Mouse (Mus musculus): ENCODE results near the gene Rbfox1.

The Rbfox1 gene

DNA sequence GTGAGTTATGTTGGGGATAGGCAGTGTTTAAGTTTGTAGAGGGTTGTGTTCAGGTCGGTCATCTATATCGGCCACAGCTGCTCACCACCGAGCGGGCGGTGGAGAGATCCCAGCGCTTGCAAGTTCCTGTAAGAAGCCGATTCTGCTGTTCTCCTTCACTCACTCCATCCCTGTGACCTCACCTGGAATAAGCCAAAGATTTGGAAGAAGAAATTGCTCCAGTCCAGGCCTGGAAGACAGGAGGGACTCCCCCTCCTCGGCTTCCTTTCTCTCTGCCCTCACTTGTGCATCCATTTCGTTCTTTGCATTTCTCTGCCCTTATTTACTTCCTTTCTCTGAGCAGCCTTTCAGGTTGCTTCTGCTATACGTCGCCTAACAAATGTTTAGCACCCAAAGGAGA is 465.1 kb downstream of the Rbfox1 start:
- no peak for DNase-seq (ENCODE audit: low spot score)

DNA sequence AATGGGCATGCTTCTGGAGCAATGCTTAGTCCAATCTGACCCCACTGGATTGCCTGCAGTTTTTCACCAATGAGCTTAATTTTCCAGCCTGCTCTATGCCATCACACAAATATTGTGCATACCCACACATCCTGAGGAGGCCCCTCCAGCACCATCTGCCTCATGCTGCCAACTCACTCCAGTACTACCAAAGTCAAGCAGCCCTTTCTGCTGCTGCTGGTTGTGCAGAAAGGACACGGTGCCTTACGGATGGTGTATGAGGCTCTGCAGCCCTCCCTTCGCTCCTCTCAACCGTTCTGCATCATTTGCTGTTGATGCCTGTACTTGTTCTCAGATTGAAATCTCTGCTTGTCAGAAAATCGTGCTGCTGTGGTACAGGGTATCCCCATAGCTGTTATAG is 468.0 kb downstream of the Rbfox1 start:
- DNase-seq (ENCODE audit: low spot score): no peak

DNA sequence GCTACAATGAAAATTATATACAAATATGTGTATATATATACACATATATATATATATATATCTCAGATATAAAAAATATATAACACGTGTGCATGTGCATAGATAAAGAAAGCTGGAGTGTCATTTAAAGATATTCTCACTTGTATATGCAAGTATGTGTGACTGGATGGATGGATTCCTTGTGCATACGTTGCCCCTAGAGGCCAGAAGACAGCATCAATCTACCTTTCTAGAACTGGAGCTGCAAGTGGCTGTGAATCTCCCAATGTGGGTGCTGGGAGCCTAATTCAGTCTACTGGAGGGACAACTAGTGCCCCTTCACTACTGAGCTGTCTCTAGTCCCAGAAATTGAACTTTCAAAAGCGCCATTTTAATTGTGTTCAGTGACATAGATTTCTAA is 471.8 kb downstream of the Rbfox1 start:
- DNase-seq (ENCODE audit: low spot score): no peak

DNA sequence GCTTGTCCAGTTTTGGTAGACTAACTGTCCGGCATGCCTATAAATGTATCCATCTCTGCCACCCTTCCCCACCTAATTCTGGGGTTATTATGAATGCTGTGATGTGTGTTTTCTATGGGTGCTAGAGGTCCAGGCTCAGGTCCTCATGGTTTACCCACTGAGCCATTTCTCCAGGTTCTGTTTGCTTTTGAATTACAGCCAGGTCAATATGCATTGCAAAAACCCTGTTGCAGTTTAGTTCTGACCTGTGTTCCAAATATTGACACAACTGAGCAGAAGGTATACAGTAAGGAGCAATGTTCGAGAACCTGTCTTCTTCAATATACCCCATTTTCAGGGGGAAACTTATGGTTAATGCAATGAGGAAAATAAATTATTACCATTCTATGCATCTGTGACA is 480.6 kb downstream of the Rbfox1 start:
- DNase-seq (ENCODE audit: low spot score): no peak

DNA sequence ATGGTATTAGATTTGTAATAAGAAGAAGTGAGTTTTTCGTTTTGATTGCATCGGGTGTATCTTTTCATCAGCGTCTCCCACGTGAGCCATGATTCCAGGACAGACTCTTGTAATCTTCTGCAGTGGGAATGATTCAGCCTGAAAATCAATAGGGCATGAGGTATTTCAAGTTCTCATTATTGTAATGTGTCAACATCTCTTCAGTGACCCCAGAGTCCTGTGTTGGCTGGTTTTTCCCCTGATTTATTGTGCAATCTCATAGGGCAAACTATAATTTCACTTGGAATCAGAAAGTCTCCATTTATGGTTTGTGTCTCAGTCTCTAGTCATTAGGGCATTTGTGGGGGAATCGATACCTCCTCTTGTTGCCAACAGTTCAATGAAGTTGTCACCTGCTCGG is 481.5 kb downstream of the Rbfox1 start:
- no peak for DNase-seq (ENCODE audit: low spot score)

DNA sequence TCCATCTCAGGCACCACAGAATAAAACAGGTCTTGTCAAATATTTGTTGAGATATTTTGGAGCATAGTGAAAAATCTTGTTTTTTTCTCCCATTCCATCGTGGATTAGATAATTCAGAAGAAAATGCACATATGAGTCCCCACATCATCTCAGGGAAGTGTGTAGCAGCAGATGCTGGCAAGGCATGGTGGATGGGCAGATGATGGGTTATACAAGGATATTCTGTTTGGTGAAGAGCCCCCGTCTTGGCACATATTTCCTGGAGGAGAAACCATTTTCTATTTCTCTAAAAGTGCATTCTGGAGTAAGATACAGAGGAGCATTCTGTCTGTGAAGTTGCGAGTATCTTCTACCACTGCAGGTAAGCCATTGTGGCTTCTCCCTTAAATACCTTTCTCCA is 495.8 kb downstream of the Rbfox1 start:
- DNase-seq (ENCODE audit: low spot score): no peak

DNA sequence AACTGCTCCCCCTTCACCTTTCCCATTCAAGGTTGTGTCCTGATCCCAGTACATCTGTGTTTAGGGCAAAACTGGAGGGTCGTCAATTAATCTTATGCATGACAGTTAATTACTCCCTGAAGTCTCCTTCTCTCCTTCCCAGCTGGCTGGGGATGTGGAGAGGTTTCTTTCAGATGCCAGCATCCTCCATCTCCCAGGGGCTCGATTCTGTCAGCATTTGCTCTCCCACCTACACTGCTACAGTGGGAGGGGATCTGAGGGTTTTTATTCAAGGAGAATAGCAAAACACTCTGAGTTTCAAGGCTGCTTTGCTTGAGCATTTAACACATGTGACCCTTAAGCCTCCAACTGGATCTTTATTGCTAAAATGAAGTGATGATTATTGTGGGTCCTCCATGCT is 496.4 kb downstream of the Rbfox1 start:
- no peak for DNase-seq (ENCODE audit: low spot score)

DNA sequence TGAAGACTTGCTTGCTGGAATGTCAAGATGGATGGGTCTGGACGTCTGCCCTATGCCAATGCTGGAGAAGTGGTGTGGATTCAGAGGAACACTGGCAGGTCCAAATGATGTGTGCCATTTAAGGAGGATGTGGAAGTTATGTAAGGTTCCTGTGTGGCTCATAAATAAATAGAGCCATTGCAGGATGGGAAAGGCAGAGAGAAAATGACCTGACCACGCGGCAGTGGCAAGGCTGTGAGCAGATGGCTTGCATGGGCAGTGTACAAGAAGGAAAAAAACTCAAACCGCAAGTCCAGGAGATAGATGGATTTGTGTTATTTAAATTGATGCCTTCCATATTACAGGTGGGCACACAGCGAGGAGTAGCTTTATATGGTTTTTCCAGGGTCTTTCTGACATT is 497.6 kb downstream of the Rbfox1 start:
- no peak for DNase-seq (ENCODE audit: low spot score)

DNA sequence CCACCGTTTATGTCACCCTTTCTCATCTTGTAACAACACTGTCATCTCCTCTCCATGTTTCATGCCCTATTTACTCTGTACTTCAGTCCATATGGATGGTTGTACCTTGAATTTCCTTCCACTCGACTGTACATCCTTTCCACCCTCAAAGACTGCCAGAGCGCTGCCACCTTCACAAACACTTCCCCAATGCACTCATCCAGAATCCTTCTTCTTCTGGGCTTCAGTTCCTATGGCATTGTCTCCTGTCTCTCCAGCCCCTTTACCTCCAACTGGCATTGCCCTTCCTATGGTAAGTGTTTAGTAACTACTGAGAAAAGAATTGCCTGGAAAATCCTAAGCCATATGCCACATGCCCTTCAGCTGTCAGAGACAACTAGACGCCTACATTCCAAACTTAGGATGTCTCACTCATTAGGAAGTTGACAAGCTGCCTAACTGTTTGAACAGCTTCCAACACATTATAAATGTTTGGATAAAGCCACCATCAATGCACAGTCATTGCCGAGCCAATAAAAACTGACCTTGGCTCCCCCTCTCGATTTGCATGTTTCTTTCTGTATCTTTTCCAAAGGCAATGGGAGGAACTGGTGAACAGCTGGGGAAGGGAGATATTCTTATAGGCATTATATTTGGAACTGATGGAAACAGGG is 505.2 kb downstream of the Rbfox1 start:
- no peak for DNase-seq (ENCODE audit: low spot score)

DNA sequence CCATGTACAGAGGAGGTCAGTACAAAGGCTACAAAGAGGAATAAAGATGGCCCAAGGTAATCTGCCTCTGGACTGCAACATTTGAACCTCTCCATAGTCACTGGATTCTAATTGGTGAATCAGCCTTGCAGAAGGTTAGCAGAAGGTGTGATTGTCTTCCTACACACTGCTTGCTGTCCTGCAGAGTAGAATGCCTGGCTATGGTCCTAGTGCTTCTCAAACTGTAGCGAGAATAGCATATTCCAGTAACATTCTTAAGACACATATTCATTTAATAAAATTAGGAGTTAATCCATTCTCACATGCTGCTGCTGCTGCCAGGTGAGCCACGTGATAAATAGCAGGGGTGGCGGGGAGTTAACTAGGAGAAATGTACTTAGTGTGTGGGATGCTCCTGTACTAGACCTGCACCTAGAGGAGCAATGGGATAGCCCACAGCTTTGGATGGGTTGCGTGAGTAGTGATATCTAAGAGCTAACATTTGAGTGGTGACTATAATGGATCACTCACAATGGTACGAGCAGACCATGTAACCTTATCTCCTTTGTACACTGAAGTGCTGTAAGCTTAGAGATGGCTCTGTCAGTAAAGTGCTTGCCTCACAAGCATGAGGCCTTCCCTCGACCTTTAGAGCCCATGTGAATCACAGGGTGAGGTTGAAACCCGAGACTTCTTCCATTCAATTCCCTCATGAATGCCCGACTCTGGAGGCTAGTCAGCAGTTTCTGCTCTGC is 511.7 kb downstream of the Rbfox1 start:
- no peak for DNase-seq (ENCODE audit: low spot score)

DNA sequence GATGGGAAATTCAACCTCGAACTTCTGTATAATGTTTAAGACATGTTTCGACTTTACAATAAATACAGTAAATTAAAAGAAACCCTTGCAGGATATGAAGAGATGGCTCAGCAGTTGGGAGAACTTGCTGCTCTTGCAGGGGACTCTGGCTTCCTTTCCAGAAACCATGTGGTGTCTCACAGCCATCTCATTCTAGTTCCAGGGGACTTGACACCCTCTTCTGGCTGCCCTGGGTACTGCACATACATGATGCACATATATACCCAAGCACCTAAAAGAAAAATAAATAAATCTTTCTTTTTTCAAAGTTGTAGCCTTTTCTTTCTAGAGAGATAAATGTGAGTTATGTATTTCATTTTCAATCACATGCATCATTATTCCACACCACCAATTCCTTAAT is 512.5 kb downstream of the Rbfox1 start:
- no peak for DNase-seq (ENCODE audit: low spot score)

DNA sequence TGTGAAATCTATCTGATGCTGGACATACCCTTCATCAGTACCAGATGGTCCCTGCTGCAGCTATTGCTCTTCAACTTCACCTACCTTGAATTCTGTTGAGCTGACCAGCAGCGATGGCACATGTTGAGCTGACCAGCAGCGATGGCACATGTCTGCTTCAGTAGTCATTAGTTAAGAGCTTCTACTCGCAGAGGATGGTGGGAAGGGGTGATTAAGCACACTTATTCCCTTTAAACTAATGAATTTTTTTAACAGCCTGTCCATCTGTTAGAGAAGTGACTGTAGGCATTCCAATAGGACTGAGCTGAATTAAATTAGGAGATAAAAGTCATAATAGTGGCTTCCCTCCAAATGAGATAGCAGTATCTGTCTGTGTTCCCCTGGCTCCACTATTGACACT is 517.7 kb downstream of the Rbfox1 start:
- DNase-seq (ENCODE audit: low spot score): no peak

DNA sequence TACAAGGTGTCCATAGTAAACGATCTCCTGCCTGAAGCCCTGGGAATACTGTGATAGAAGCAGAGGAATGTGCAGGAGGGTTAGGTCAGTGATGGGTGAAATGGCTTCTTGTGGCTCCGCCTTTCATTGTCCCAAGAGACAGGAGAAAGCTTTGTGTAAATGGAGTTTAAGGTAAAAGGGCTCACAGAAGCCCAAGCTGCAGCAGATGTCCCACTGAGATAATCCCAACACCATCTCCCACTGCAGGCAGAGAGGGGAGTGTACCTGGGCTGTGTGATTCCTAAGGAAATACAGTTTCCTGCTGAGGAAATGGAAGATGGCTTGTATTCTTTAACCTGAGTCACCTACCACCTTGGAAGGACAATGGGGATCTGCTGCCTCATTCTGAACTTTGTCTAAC is 529.7 kb downstream of the Rbfox1 start:
- no peak for DNase-seq (ENCODE audit: low spot score)

DNA sequence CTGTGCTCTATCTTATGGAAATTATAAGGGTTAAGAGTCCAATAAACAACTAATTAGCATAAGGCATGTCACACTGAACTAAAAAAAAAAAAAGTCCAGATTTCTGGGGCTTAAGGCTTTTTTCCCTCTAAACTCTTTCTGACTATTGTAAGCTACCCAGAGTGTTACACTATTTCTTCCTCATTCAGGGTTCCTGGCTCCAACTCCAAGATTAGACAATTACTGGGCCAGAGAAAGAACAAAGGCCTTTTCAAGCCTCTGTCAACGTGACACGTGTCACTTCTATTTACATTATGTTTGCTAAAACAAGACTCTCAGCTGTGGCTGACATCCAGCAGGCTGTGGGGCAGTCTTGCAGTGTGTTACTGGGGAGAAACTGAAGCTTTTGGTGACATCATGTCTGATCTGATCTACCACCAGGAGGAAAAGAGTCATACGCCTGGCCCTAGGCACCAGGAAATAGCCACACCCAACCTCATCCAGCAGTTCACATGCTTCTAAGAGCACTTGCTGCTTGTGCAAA is 536.5 kb downstream of the Rbfox1 start:
- no peak for DNase-seq (ENCODE audit: low spot score)

DNA sequence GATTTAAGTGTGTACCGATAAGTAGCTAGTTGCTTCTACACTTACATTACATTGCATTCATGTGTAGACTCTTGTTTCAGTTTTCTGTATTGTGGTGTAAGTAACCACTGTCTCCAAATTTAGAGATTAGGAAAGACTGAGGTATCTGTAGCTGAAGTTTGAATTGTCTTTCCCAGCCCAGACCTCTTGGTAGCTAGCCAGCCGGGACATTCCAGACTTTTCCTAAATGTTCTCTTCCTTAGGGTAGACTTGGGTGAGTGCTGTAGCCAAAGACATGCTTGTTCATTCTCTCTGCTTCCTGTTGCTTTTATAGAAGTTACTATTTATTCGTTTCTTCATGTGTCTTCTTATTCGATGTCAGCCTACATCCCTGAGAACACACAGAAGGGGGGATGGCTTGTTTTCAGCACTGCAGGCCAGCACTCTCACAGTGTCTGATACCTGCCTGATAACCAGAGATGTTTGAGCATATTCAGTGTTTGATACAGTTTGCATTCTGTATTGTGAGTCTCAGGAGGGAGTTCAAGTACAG is 538.8 kb downstream of the Rbfox1 start:
- no peak for DNase-seq (ENCODE audit: low spot score)

DNA sequence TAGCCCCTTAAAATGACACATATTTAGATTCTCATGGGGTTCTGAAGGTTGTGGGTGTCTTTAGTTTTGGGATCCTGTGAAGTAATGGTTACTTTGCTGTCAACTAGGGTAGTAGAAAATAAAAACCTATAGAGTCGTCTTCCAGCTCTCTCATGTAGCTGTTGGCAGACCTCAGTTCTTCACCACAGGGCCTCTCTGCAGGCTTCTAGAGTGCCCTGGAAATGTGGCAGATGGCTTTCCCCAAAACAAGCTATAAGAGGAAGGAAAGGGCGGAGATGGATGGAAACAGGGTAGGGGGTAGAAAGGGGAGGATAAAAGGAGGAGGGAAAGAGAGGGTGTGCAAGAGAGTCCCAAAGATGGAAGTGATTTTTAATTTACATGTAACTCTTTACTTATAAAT is 539.6 kb downstream of the Rbfox1 start:
- DNase-seq (ENCODE audit: low spot score): no peak

DNA sequence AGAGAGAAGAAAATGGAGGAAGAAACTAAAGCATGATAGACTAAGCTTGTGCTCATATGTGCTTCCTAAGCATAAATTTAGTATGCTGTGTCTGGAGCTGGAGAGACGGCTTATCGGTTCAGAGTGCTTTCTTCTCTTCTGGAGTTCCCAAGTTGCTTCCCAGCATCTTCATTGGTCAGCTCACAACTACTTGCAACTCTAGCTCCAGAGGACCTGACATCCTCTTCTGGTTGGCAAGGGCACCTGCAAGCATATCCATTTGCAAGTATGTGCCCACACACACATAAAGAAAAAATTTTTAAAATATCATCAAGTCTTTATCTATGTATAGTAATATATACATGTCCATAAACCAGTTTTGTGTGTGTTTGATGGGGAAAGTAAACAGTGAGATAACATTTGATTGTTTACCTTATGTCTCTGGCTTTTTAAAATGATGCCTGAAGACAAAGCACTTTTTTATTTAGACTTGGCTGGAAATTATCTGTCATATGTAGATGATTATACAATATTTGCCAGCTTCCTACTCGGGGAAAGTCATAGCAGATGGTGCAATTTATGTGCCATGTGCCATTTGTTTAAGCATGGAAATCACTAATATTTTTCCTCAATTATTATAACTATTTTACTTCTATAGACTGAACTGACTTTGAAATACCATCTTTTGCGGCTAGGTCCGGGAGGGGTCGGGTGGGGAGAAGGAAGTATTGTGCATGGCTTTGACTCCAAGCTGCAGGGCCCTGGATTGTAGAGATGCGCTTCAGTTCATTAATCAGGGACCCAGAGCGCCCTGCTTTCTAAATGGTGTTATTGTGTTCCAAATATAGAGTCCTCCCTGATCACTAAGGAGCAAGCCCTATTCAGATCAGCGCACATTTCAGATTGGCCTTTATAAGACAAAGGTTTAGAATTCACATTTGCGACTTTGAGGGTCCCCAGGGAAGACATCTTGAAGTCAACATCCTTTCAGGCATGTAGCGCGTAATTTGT is 542.4 kb downstream of the Rbfox1 start:
- DNase-seq (ENCODE audit: low spot score): no peak

DNA sequence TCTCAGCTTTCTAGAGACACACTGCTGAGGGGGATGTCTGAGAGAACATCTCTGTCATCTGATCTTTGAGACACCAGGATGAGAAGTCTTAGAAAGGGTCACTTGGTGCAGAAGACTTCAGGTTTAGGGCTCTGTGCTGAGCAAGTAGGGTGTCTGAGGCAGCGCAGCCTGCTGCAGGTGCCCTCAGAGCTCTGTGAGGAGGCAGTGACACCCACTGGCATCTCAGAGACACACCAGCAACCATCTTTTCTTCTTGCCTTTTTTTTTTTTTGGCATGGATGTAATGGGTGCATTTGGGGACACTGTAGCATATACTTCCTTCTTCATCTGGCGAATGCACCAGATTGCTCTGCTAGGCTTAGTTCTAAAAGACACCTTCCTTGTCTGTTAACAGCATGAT is 545.8 kb downstream of the Rbfox1 start:
- no peak for DNase-seq (ENCODE audit: low spot score)

DNA sequence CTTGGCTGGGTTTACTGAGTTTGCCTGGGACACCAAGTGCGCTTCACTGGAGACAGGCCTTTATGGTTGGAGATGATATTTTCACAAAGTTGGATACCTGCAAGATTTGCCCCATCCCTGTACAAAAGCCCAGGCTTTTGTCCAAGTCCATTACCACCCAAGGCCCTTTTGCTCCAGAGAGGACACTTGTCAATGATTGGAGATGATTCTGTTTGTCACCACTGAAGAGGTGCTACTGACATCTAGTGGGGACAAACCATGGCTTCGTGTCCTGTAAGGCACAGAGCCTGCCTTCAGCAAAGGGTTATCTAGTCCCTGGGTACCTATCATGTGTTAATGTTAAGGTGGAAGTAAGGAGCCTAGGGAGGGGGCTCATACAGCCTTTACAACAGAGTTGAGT is 551.3 kb downstream of the Rbfox1 start:
- DNase-seq (ENCODE audit: low spot score): no peak

DNA sequence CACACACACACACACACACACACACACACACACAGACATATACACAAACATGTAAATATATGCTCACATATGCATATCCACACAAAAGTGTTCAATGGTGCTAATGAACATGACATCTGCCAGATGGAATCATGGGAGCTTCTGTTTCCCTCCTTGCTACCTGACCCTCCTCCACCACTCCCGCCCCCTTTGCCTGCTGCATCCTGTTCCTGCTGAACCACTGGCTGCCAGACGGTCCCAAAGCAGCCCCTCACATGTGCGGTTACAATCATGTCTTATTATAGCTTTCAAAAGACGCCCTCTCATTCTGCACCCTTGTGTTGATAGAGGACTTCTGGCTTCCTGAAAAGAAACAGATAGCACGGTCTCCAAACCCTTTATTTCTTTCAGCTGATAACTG is 563.1 kb downstream of the Rbfox1 start:
- DNase-seq (ENCODE audit: low spot score): no peak

DNA sequence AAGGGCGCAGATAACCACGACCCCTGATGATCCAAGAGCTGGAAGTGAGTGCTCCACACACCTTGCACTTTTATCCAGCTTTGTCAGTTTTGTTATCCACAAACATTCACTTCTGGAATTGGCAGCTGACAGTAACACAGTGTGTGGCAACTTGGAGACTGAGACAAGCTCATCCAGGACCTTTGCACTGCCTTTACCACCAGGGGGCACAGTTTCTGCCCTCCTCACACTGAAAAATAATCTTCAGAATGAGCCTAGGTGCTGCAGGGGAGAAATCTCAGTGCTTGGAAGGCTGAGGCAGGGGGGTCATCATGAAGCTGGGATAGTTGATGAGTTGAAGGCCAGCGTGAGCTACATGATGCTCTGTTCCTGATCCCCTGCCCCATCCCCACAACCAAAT is 570.2 kb downstream of the Rbfox1 start:
- no peak for DNase-seq (ENCODE audit: low spot score)

DNA sequence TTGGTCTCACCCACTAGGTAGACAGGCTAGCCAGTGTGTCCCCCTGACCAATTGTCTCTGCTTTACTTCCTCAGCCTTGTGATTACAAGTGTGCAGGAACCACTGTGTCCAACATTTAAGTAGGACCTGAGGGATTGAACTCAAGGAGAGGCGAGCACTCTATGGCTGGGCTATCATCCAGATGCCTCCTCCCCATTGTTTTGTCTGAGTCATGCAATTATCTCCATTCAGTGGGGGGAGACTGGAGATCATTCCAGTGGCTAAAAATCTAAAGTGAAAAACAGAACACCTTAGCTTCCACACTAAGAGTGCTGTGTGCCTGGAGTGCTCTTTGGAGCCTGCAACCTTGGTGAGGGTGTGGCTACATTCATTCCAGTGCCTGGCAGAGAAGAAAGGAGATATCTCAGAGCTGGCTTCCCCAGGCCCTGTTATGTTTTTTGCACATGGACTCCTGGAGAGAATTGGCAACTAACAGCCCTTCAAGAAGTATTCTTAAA is 594.0 kb downstream of the Rbfox1 start:
- no peak for DNase-seq (ENCODE audit: low spot score)
